Mouse (Mus musculus) intestine, embryonic 15.5 days (tissue): ENCODE results near the gene Vmn1r23. TPM values are rescaled to one million over a fixed set of nuclear protein-coding genes. Genes with fewer than 3 reads are reported as not detected.
"Not testable (repeated sequence)": the region's sequence is repeated elsewhere in the genome, so short reads cannot be mapped to it uniquely, and the experiment has no call there.

Experiments
- ATAC-seq: fragments of 200-750 bp; cut with Nextera tagmentation; 2 replicates; pipeline ENCODE4 v1.8.0; 2017; ENCODE audit warnings: moderate TSS enrichment, moderate library complexity
- H3K27ac ChIP-seq: fragments of 300-500 bp; sonication (generic); 2 replicates; pipeline ENCODE4 v1.5.1; 2015; ENCODE audit warnings: mild to moderate bottlenecking, inconsistent platforms
- H3K27me3 ChIP-seq: fragments of 300-500 bp; sonication (generic); replicated peaks from 2 replicates; pipeline ENCODE4 v1.6.1; 2015; ENCODE audit warnings: inconsistent platforms
- H3K36me3 ChIP-seq: fragments of 300-500 bp; sonication (generic); 2 replicates; pipeline ENCODE4 v1.6.1; 2015; ENCODE audit warnings: inconsistent platforms
- H3K4me1 ChIP-seq: fragments of 300-500 bp; sonication (generic); replicated peaks from 2 replicates; pipeline ENCODE4 v1.6.1; 2015; ENCODE audit warnings: inconsistent platforms
- H3K4me2 ChIP-seq: fragments of 300-500 bp; sonication (generic); replicated peaks from 2 replicates; pipeline ENCODE4 v1.6.1; 2015; ENCODE audit warnings: mild to moderate bottlenecking, inconsistent platforms
- H3K4me3 ChIP-seq: fragments of 300-500 bp; sonication (generic); replicated peaks from 2 replicates; pipeline ENCODE4 v1.5.1; 2015; ENCODE audit warnings: inconsistent platforms
- H3K9ac ChIP-seq: fragments of 300-500 bp; sonication (generic); 2 replicates; pipeline ENCODE4 v1.6.1; 2015; ENCODE audit warnings: inconsistent platforms
- H3K9me3 ChIP-seq: fragments of 300-500 bp; sonication (generic); 2 replicates; pipeline ENCODE4 v1.6.1; 2016; ENCODE audit warnings: inconsistent platforms
- WGBS: fragments of 180-500 bp; shearing (Covaris S2); methylation state at CpG from one replicate; pipeline ENCODE4 v1.1.7; 2015; 5-methylcytosine and 5-hydroxymethylcytosine counted together
- polyA plus RNA-seq: library from polyadenylated mRNA; unstranded; fragments of >200 nt; fragmentation: Nextera tagmentation; extraction: Ambion mirVana; gene quantifications from 2 replicates; pipeline ENCODE4 v1.2.1, GENCODE M21; 2015

Vmn1r23 gene
- polyA plus RNA-seq = not detected in 2 replicates

- Histone ChIP-seq H3K9me3 (no peaks in the 10 kb centered on the region), H3K27ac (no peak within 1 kb of the TSS), H3K9ac (no peak within 1 kb of the TSS), H3K4me2 (no peak within 1 kb of the TSS), H3K36me3 (no peaks in the 10 kb centered on the region), H3K4me3 (no peak within 1 kb of the TSS), H3K4me1 (no peaks in the 10 kb centered on the region), H3K27me3 (no peaks in the 10 kb centered on the region)
- WGBS = 89% methylated on average over 1 of the region's 1 CpGs
- no peak for ATAC-seq
Measured at GRCm38 (mm10) chr6:57926738-57927137, at the start of gene Vmn1r23. Gene Vmn1r23, minus strand, starts transcription at chr6:57926838.

GRCm38 (mm10) chr6:57961403-57961802, 34.8 kb upstream of the Vmn1r23 start, which contains the start of gene Vmn1r24:
Gene Vmn1r24, minus strand, starts transcription at chr6:57961503.
- H3K9ac ChIP-seq, H3K27me3 ChIP-seq, H3K4me1 ChIP-seq, H3K9me3 ChIP-seq, H3K27ac ChIP-seq, H3K4me2 ChIP-seq, H3K4me3 ChIP-seq, ATAC-seq, H3K36me3 ChIP-seq: not testable (repeated sequence)
- WGBS = 81% methylated on average over 1 of the region's 1 CpGs

- Histone ChIP-seq H3K27me3 (no peaks in the 10 kb centered on the region), H3K27ac (no peak within 1 kb of the TSS), H3K4me3 (no peak within 1 kb of the TSS), H3K9ac (no peak within 1 kb of the TSS), H3K4me1 (no peaks in the 10 kb centered on the region), H3K9me3 (no peaks in the 10 kb centered on the region), H3K4me2 (no peak within 1 kb of the TSS), H3K36me3 (no peaks in the 10 kb centered on the region)
- WGBS = 79% methylated on average over 1 of the region's 1 CpGs
- no peak for ATAC-seq
Measured at GRCm38 (mm10) chr6:57907928-57908327, 18.7 kb downstream of the Vmn1r23 start, which contains the start of gene Vmn1r22. Gene Vmn1r22, minus strand, starts transcription at chr6:57908028.

Other genes with a start within 250 kb of the Vmn1r23 start
- 19.4 and 21.9 TPM in 2 replicates for gene Pyurf, start 234.8 kb downstream of the Vmn1r23 start, polyA plus RNA-seq
- gene Lancl2, start 224.3 kb downstream of the Vmn1r23 start, polyA plus RNA-seq = 17.8 and 19.5 TPM in 2 replicates
- 30.9 and 32.3 TPM in 2 replicates for gene Vopp1, start 101.7 kb downstream of the Vmn1r23 start, polyA plus RNA-seq
- not detected in 2 replicates for gene Vmn1r21, start 76.5 kb downstream of the Vmn1r23 start, polyA plus RNA-seq
- gene Vmn1r22, start 18.8 kb downstream of the Vmn1r23 start, polyA plus RNA-seq = not detected in 2 replicates
- not detected in 2 replicates for gene Vmn1r24, start 34.7 kb upstream of the Vmn1r23 start, polyA plus RNA-seq
- gene Vmn1r25, start 54.0 kb upstream of the Vmn1r23 start, polyA plus RNA-seq = not detected in 2 replicates
- gene Vmn1r26, start 88.3 kb upstream of the Vmn1r23 start, polyA plus RNA-seq = not detected in 2 replicates